Mouse (Mus musculus): ENCODE measurements at regions not wholly inside any gene's neighbourhood (a gene's known extent, or its start where the extent isn't known, plus 50 kb on each side); places are given as distances from the start of the nearest gene placed in this dataset.

DNA sequence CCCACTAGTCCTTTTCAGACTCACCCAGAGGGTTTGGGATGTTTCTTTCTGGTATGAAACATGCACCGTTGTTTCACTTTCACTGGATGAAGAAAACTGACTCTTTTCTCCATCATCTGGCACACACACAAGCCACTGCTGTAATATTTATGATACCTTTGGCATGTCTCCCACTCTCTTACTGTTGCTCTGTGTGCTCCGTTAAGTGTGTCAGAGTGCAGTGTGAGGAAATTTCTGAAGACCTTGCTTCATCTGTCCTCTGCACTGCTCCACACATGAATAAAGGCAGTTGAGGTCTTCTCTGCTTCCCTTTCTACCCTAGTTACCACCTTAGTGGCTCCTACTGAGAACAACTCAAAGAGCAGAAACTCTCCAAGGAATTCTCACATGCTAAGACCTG is 246.6 kb upstream of the Jag1 start:
- Histone ChIP-seq H3K4me3 (ENCODE audit: low read depth, low read length) (no peak overlapping the region), H3K27ac (ENCODE audit: low read depth, low read length) (no peak overlapping the region), H3K4me2 (ENCODE audit: low read depth) (no peak overlapping the region), H3K27me3 (ENCODE audit: insufficient read depth, low read length) (no peaks in the 10 kb centered on the region), H3K9ac (no peak overlapping the region), H3K36me3 (ENCODE audit: insufficient read depth) (no peaks in the 10 kb centered on the region), H3K9me3 (ENCODE audit: low read length) (no peaks in the 10 kb centered on the region), H3K4me1 (ENCODE audit: insufficient read depth) (no peaks in the 10 kb centered on the region)
- ATAC-seq (no peak), DNase-seq (no peak)
- TF ChIP-seq CTCF (IDR thresholded peaks at IDR 0.05; ENCODE audit: low read depth): no peak
- WGBS: 81% methylated on average over 2 of the region's 2 CpGs

DNA sequence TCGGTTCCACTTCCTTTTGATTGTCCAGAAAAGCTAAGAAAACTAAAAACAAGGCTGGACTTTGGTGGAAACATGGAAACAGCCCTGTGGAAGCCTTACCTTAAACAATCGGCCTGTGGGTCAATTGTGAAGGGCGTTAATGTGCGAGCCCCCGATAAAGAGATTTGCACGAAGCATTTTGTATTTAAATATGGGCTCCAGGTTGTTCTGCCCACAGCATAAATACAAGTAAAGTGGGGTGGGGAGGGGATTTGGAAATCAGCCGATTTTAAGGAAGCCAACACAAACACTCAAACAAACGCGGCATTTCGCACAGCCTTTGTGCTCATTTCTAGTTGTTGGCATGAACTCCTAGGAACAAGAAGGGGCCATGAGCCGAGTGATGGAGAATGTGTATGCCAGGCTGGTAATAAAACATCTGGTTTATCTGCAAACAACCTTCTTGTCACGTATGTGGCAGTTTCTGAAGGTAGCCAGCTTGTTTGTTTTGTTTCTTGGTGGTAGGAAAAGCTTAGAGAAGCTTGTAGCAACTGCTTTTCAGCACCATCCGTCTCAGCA is 240.8 kb upstream of the Jag1 start:
- Histone ChIP-seq H3K27ac (ENCODE audit: low read depth, low read length) (no peak overlapping the region; the same call in 1 of the 2 replicates), H3K27me3 (ENCODE audit: insufficient read depth, low read length) (no peaks in the 10 kb centered on the region), H3K4me3 (ENCODE audit: low read depth, low read length) (no peak overlapping the region), H3K9me3 (ENCODE audit: low read length) (no peaks in the 10 kb centered on the region), H3K9ac (no peak overlapping the region), H3K4me2 (ENCODE audit: low read depth) (peak overlapping the region; percentile 23), H3K36me3 (ENCODE audit: insufficient read depth) (no peaks in the 10 kb centered on the region), H3K4me1 (ENCODE audit: insufficient read depth) (no peaks in the 10 kb centered on the region)
- ATAC-seq: no peak; the same call in 1 of the 2 replicates
- TF ChIP-seq CTCF (IDR thresholded peaks at IDR 0.05; ENCODE audit: low read depth): no peak
- no peak for DNase-seq
- 43% methylated on average over 13 of the region's 13 CpGs for WGBS

DNA sequence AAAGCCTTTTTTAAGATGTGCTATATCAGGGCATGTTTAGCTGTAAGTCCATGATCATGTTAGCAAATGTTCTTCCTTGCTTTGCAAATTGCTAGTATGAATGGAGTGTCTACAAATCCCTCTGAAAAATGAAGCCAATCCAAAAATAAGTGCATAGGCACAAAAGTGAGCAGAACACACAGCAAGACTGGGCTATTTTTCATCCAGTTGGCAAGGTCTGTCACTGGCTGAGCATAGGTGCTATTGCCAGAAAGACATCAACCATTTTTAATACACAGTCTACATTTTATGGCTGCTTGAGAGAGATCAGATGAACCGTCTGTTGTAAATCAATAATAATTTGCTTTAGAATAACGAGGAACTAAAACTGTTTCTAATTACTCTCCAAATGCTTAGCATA is 227.3 kb upstream of the Jag1 start:
- Histone ChIP-seq H3K4me3 (ENCODE audit: low read depth, low read length) (no peak overlapping the region), H3K9me3 (ENCODE audit: low read length) (no peaks in the 10 kb centered on the region), H3K4me1 (ENCODE audit: insufficient read depth) (no peaks in the 10 kb centered on the region), H3K27ac (ENCODE audit: low read depth, low read length) (no peak overlapping the region), H3K4me2 (ENCODE audit: low read depth) (no peak overlapping the region), H3K9ac (no peak overlapping the region), H3K27me3 (ENCODE audit: insufficient read depth, low read length) (no peaks in the 10 kb centered on the region), H3K36me3 (ENCODE audit: insufficient read depth) (no peaks in the 10 kb centered on the region)
- ATAC-seq (no peak), DNase-seq (no peak)
- 51% methylated on average over 2 of the region's 2 CpGs for WGBS
- no peak for TF ChIP-seq CTCF (IDR thresholded peaks at IDR 0.05; ENCODE audit: low read depth)

GRCm38 (mm10) chr2:137329995-137330394 is 213.6 kb upstream of the Jag1 start:
- no peaks in the 10 kb centered on the region for H3K27me3 ChIP-seq (ENCODE audit: insufficient read depth, low read length)
- no peak for DNase-seq
- H3K9ac ChIP-seq: no peak overlapping the region
- no peaks in the 10 kb centered on the region for H3K36me3 ChIP-seq (ENCODE audit: insufficient read depth)
- H3K27ac ChIP-seq (ENCODE audit: low read depth, low read length): no peak overlapping the region
- WGBS: 94% methylated on average over 8 of the region's 8 CpGs
- H3K4me1 ChIP-seq (ENCODE audit: insufficient read depth): no peaks in the 10 kb centered on the region
- H3K4me2 ChIP-seq (ENCODE audit: low read depth): no peak overlapping the region
- H3K4me3 ChIP-seq (ENCODE audit: low read depth, low read length): no peak overlapping the region
- ATAC-seq: no peak
- TF ChIP-seq CTCF (IDR thresholded peaks at IDR 0.05; ENCODE audit: low read depth): no peak
- no peaks in the 10 kb centered on the region for H3K9me3 ChIP-seq (ENCODE audit: low read length)

DNA sequence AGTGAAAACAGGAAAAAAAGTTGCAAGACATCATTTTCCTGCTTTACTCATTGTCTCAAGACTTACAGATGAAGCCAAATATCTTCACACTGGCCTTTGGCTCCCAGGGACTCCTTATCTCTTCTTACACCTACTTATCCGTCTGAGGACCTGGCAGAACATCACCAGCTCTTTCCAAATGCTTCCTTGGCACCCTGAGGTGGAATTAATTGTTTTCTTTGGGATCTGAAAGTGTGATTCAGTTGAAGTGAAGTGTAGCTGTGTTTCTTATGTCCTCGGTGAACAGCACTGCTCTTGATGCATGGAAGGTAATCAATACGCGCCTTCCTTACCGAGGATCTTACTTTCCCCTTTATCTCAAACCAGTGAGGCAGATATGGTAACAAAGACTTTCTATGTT is 207.0 kb upstream of the Jag1 start:
- Histone ChIP-seq H3K9ac (no peak overlapping the region), H3K27me3 (ENCODE audit: insufficient read depth, low read length) (no peaks in the 10 kb centered on the region), H3K27ac (ENCODE audit: low read depth, low read length) (no peak overlapping the region), H3K9me3 (ENCODE audit: low read length) (no peaks in the 10 kb centered on the region), H3K36me3 (ENCODE audit: insufficient read depth) (no peaks in the 10 kb centered on the region), H3K4me2 (ENCODE audit: low read depth) (no peak overlapping the region), H3K4me3 (ENCODE audit: low read depth, low read length) (no peak overlapping the region), H3K4me1 (ENCODE audit: insufficient read depth) (no peaks in the 10 kb centered on the region)
- ATAC-seq (no peak), DNase-seq (no peak)
- WGBS: 51% methylated on average over 5 of the region's 5 CpGs
- TF ChIP-seq CTCF (IDR thresholded peaks at IDR 0.05; ENCODE audit: low read depth): no peak

- no peak for ATAC-seq
- DNase-seq: no peak
- H3K27ac ChIP-seq (ENCODE audit: low read depth, low read length): no peak overlapping the region
Measured at GRCm38 (mm10) chr2:137310511-137310910, 194.1 kb upstream of the Jag1 start.

DNA sequence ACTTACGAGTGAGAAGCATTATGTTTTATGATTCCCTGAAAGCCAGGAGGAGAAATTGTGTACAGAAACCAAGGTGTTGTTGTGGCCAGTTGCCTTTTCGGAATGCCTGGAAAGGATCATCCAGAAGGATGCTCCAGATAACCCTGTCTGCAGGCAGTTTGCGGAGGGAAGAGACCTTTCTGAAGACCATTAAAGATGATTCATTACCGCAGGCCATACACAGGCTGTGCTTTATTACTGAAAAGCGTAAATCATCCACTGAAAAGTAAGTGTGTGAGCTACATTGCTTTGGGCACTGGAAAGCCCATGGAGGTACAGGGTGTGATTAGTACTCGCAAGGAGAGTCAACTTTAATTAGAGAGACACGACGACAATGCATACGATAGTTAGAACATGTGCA is 191.7 kb upstream of the Jag1 start:
- no peak for TF ChIP-seq CTCF (IDR thresholded peaks at IDR 0.05; ENCODE audit: low read depth)
- H3K27ac ChIP-seq (ENCODE audit: low read depth, low read length): no peak overlapping the region
- H3K9ac ChIP-seq: no peak overlapping the region
- H3K27me3 ChIP-seq (ENCODE audit: insufficient read depth, low read length): no peaks in the 10 kb centered on the region
- no peak overlapping the region for H3K4me2 ChIP-seq (ENCODE audit: low read depth)
- H3K36me3 ChIP-seq (ENCODE audit: insufficient read depth): no peaks in the 10 kb centered on the region
- WGBS: 89% methylated on average over 9 of the region's 9 CpGs
- ATAC-seq (no peak), DNase-seq (no peak)
- no peaks in the 10 kb centered on the region for H3K4me1 ChIP-seq (ENCODE audit: insufficient read depth)
- H3K9me3 ChIP-seq (ENCODE audit: low read length): no peaks in the 10 kb centered on the region
- no peak overlapping the region for H3K4me3 ChIP-seq (ENCODE audit: low read depth, low read length)

More at GRCm38 (mm10) chr2:137310511-137310910, 194.1 kb upstream of the Jag1 start:
- no peak for TF ChIP-seq CTCF (IDR thresholded peaks at IDR 0.05; ENCODE audit: low read depth)
- H3K9ac ChIP-seq: no peak overlapping the region
- no peaks in the 10 kb centered on the region for H3K4me1 ChIP-seq (ENCODE audit: insufficient read depth)
- H3K9me3 ChIP-seq (ENCODE audit: low read length): no peaks in the 10 kb centered on the region
- no peak overlapping the region for H3K4me3 ChIP-seq (ENCODE audit: low read depth, low read length)
- H3K27me3 ChIP-seq (ENCODE audit: insufficient read depth, low read length): no peaks in the 10 kb centered on the region
- no peak overlapping the region for H3K4me2 ChIP-seq (ENCODE audit: low read depth)
- 51% methylated on average over 4 of the region's 4 CpGs for WGBS
- no peaks in the 10 kb centered on the region for H3K36me3 ChIP-seq (ENCODE audit: insufficient read depth)
